Mouse (Mus musculus): ENCODE measurements around the gene D630039A03Rik. TPM values are rescaled to one million over a fixed set of nuclear protein-coding genes. Genes with fewer than 3 reads are reported as not detected.

D630039A03Rik gene
- polyA plus RNA-seq, 1 experiment from 2014 or later = 10.9 TPM

GRCm38 (mm10) chr4:57884511-57884910 is 31.6 kb downstream of the D630039A03Rik start:
- WGBS = 81% methylated on average over 3 of the region's 3 CpGs
- H3K27ac ChIP-seq = no peak overlapping the region
- H3K36me3 ChIP-seq = no peaks in the 10 kb centered on the region
- H3K4me1 ChIP-seq (replicated peaks) = peaks cover 3% of the 10 kb centered on the region; the same call in 1 of the 2 replicates
- H3K4me2 ChIP-seq (replicated peaks) = no peak overlapping the region
- no peaks in the 10 kb centered on the region for H3K9me3 ChIP-seq
- no peak overlapping the region for H3K4me3 ChIP-seq (replicated peaks)
- H3K27me3 ChIP-seq (replicated peaks) = no peaks in the 10 kb centered on the region
- no peak overlapping the region for H3K9ac ChIP-seq
- no peak for ATAC-seq

- no peak overlapping the region for H3K4me3 ChIP-seq (replicated peaks)
- no peak overlapping the region for H3K4me2 ChIP-seq (replicated peaks)
- ATAC-seq = 0 out of 2 replicates have a peak, but pooled peaks have one; percentile 23
- H3K4me1 ChIP-seq (replicated peaks) = peaks cover 3% of the 10 kb centered on the region; the same call in 1 of the 2 replicates
- no peak overlapping the region for H3K9ac ChIP-seq
- no peaks in the 10 kb centered on the region for H3K9me3 ChIP-seq
- H3K27ac ChIP-seq = no peak overlapping the region
- no peaks in the 10 kb centered on the region for H3K27me3 ChIP-seq (replicated peaks)
- WGBS = 66% methylated on average over 7 of the region's 7 CpGs
- H3K36me3 ChIP-seq = no peaks in the 10 kb centered on the region
These were observed 32.3 kb downstream of the D630039A03Rik start for GRCm38 (mm10) chr4:57883520-57884421.

GRCm38 (mm10) chr4:57879804-57880357 is 36.2 kb downstream of the D630039A03Rik start:
- 13% methylated on average over 6 of the region's 6 CpGs for WGBS
- H3K27ac ChIP-seq = no peak overlapping the region
- no peak overlapping the region for H3K4me2 ChIP-seq (replicated peaks)
- H3K9ac ChIP-seq = no peak overlapping the region
- H3K9me3 ChIP-seq = no peaks in the 10 kb centered on the region
- no peak overlapping the region for H3K4me3 ChIP-seq (replicated peaks)
- H3K36me3 ChIP-seq = no peaks in the 10 kb centered on the region
- peak; percentile 58; the same call in 1 of the 2 replicates for ATAC-seq
- no peaks in the 10 kb centered on the region; the same call in 1 of the 2 replicates for H3K4me1 ChIP-seq (replicated peaks)
- no peaks in the 10 kb centered on the region for H3K27me3 ChIP-seq (replicated peaks)

GRCm38 (mm10) chr4:57879137-57879536 is 37.0 kb downstream of the D630039A03Rik start:
- Histone ChIP-seq H3K27me3 (replicated peaks) (no peaks in the 10 kb centered on the region), H3K27ac (no peak overlapping the region), H3K9ac (no peak overlapping the region), H3K4me1 (replicated peaks) (no peaks in the 10 kb centered on the region; the same call in 1 of the 2 replicates), H3K4me2 (replicated peaks) (no peak overlapping the region), H3K9me3 (no peaks in the 10 kb centered on the region), H3K36me3 (no peaks in the 10 kb centered on the region), H3K4me3 (replicated peaks) (no peak overlapping the region)
- ATAC-seq = no peak
- WGBS = 89% methylated on average over 5 of the region's 5 CpGs

- no peaks in the 10 kb centered on the region for H3K27me3 ChIP-seq (replicated peaks)
- H3K27ac ChIP-seq = no peak overlapping the region
- no peaks in the 10 kb centered on the region for H3K36me3 ChIP-seq
- no peak overlapping the region for H3K9ac ChIP-seq
- no peak overlapping the region for H3K4me3 ChIP-seq (replicated peaks)
- 56% methylated on average over 10 of the region's 10 CpGs for WGBS
- no peaks in the 10 kb centered on the region for H3K9me3 ChIP-seq
- ATAC-seq = no peak
- 0 out of 2 replicates have a peak, but pooled peaks cover 3% of the 10 kb centered on the region for H3K4me1 ChIP-seq (replicated peaks)
- H3K4me2 ChIP-seq (replicated peaks) = no peak overlapping the region
These were observed 48.6 kb downstream of the D630039A03Rik start for GRCm38 (mm10) chr4:57867454-57867853.

- ATAC-seq = no peak
- Histone ChIP-seq H3K4me1 (replicated peaks) (peaks cover 5% of the 10 kb centered on the region; the same call in 1 of the 2 replicates), H3K9me3 (no peaks in the 10 kb centered on the region), H3K4me2 (replicated peaks) (no peak overlapping the region), H3K9ac (no peak overlapping the region), H3K4me3 (replicated peaks) (no peak overlapping the region), H3K27me3 (replicated peaks) (no peaks in the 10 kb centered on the region), H3K36me3 (no peaks in the 10 kb centered on the region), H3K27ac (no peak overlapping the region)
- WGBS = 58% methylated on average over 9 of the region's 9 CpGs
These were observed 49.1 kb downstream of the D630039A03Rik start for GRCm38 (mm10) chr4:57866990-57867389.

- 28% methylated on average over 2 of the region's 2 CpGs for WGBS
- no peak for ATAC-seq
These were observed 50.0 kb downstream of the D630039A03Rik start for GRCm38 (mm10) chr4:57866088-57866487.

GRCm38 (mm10) chr4:57862269-57862986 is 53.7 kb downstream of the D630039A03Rik start:
- Histone ChIP-seq H3K4me2 (replicated peaks) (no peak overlapping the region), H3K27ac (no peak overlapping the region), H3K36me3 (peaks cover 4% of the 10 kb centered on the region; the same call in 1 of the 2 replicates), H3K9me3 (no peaks in the 10 kb centered on the region), H3K4me3 (replicated peaks) (no peak overlapping the region), H3K4me1 (replicated peaks) (peaks cover 9% of the 10 kb centered on the region; the same call in 1 of the 2 replicates), H3K9ac (no peak overlapping the region), H3K27me3 (replicated peaks) (no peaks in the 10 kb centered on the region)
- WGBS = 61% methylated on average over 9 of the region's 9 CpGs
- no peak for ATAC-seq

More at GRCm38 (mm10) chr4:57866088-57866487, 50.0 kb downstream of the D630039A03Rik start:
- no peaks in the 10 kb centered on the region for H3K36me3 ChIP-seq
- H3K4me1 ChIP-seq (replicated peaks) = peaks cover 9% of the 10 kb centered on the region; the same call in 1 of the 2 replicates
- no peak overlapping the region for H3K4me2 ChIP-seq (replicated peaks)
- no peaks in the 10 kb centered on the region for H3K9me3 ChIP-seq
- 0 out of 2 replicates have a peak overlapping the region, but pooled peaks have one; percentile 23 for H3K27ac ChIP-seq
- no peak overlapping the region for H3K9ac ChIP-seq
- H3K27me3 ChIP-seq (replicated peaks) = no peaks in the 10 kb centered on the region
- no peak overlapping the region for H3K4me3 ChIP-seq (replicated peaks)

GRCm38 (mm10) chr4:57861856-57862255 is 54.2 kb downstream of the D630039A03Rik start:
- Histone ChIP-seq H3K4me3 (replicated peaks) (no peak overlapping the region), H3K9me3 (no peaks in the 10 kb centered on the region), H3K27ac (no peak overlapping the region), H3K36me3 (peaks cover 8% of the 10 kb centered on the region), H3K4me2 (replicated peaks) (no peak overlapping the region), H3K9ac (no peak overlapping the region), H3K4me1 (replicated peaks) (peaks cover 9% of the 10 kb centered on the region; the same call in 1 of the 2 replicates), H3K27me3 (replicated peaks) (no peaks in the 10 kb centered on the region)
- 58% methylated on average over 8 of the region's 8 CpGs for WGBS
- no peak for ATAC-seq

- Histone ChIP-seq H3K27me3 (replicated peaks) (no peaks in the 10 kb centered on the region), H3K9me3 (no peaks in the 10 kb centered on the region), H3K36me3 (peaks cover 15% of the 10 kb centered on the region), H3K27ac (no peak overlapping the region), H3K4me3 (replicated peaks) (no peak overlapping the region), H3K4me1 (replicated peaks) (peaks cover 6% of the 10 kb centered on the region; the same call in 1 of the 2 replicates), H3K4me2 (replicated peaks) (no peak overlapping the region), H3K9ac (no peak overlapping the region)
- ATAC-seq = no peak
- WGBS = 67% methylated on average over 6 of the region's 6 CpGs
These were observed 54.9 kb downstream of the D630039A03Rik start for GRCm38 (mm10) chr4:57861166-57861565.

- H3K9me3 ChIP-seq = no peaks in the 10 kb centered on the region
- WGBS = 83% methylated on average over 6 of the region's 6 CpGs
- H3K4me3 ChIP-seq (replicated peaks) = no peak overlapping the region
- H3K9ac ChIP-seq = no peak overlapping the region
- H3K27me3 ChIP-seq (replicated peaks) = no peaks in the 10 kb centered on the region
- H3K36me3 ChIP-seq = peaks cover 25% of the 10 kb centered on the region
- ATAC-seq = no peak
- no peak overlapping the region for H3K27ac ChIP-seq
- H3K4me1 ChIP-seq (replicated peaks) = peaks cover 6% of the 10 kb centered on the region; the same call in 1 of the 2 replicates
- H3K4me2 ChIP-seq (replicated peaks) = no peak overlapping the region
These were observed 55.9 kb downstream of the D630039A03Rik start for GRCm38 (mm10) chr4:57860204-57860611.
